Mouse (Mus musculus): ENCODE results near the gene Tmem174.

GRCm38 (mm10) chr13:98654129-98654939 lies 17.1 kb upstream of the Tmem174 start:
- no peak for TF ChIP-seq TAL1 (IDR thresholded peaks at IDR 0.05; ENCODE audit: low read length)
- no peak for TF ChIP-seq GATA1 (IDR thresholded peaks at IDR 0.05; ENCODE audit: low read length)

Measured in erythroblast, embryonic 14.5 days (primary cell).